8 mouse cellular contexts compared by ENCODE assay signal in genomic region chr9:72766789-72767349, GRCm38 (mm10). TPM values are rescaled to one million over a fixed set of nuclear protein-coding genes. Genes with fewer than 3 reads are reported as not detected.
DNase-seq lines count a peak whose midpoint lies in the region; ATAC-seq and TF ChIP-seq lines count a peak whose summit lies in the region.

No protein-coding gene starts in this region.

- no peak overlapping the region for H3K27ac ChIP-seq in ES-Bruce4 (ENCODE audit: insufficient read depth, low read length)
- peak overlapping the region; percentile 62; the same call in 1 of the 2 replicates for H3K27ac ChIP-seq in forebrain, embryonic 15.5 days (replicated peaks)
- H3K27ac ChIP-seq in liver, embryonic 16.5 days (ENCODE audit: low read length): no peak overlapping the region; the same call in 1 of the 2 replicates
- H3K27ac ChIP-seq in neural tube, embryonic 15.5 days (replicated peaks): peak overlapping the region; percentile 76

- H3K4me3 ChIP-seq in ES-Bruce4 (ENCODE audit: low read depth, low read length): peak overlapping the region; percentile 52
- peak overlapping the region; percentile 44 for H3K4me3 ChIP-seq in forebrain, embryonic 15.5 days
- H3K4me3 ChIP-seq in liver, embryonic 16.5 days (ENCODE audit: low read depth, low read length): peak overlapping the region; percentile 37
- peak overlapping the region; percentile 43 for H3K4me3 ChIP-seq in neural tube, embryonic 15.5 days (replicated peaks)

- no peak for TF ChIP-seq POLR2A in ES-Bruce4 (IDR thresholded peaks at IDR 0.05; ENCODE audit: insufficient read depth, low read length)

- H3K4me1 ChIP-seq in ES-Bruce4 (ENCODE audit: control insufficient read depth, insufficient read depth, low read length): no peaks in the 10 kb centered on the region
- H3K4me1 ChIP-seq in forebrain, embryonic 15.5 days: peaks cover 11% of the 10 kb centered on the region
- H3K4me1 ChIP-seq in liver, embryonic 16.5 days (ENCODE audit: control insufficient read depth, low read depth, low read length): no peaks in the 10 kb centered on the region
- peaks cover 11% of the 10 kb centered on the region for H3K4me1 ChIP-seq in neural tube, embryonic 15.5 days

- H3K4me2 ChIP-seq in forebrain, embryonic 15.5 days (replicated peaks): peak overlapping the region; percentile 78
- H3K4me2 ChIP-seq in liver, embryonic 16.5 days (ENCODE audit: low read depth, low read length): peak overlapping the region; percentile 49
- H3K4me2 ChIP-seq in neural tube, embryonic 15.5 days: peak overlapping the region; percentile 71

- ATAC-seq in forebrain, embryonic 15.5 days (replicated peaks): peak; percentile 81
- ATAC-seq in liver, embryonic 16.5 days (ENCODE audit: low read depth): peak; percentile 74
- peak; percentile 89 for ATAC-seq in neural tube, embryonic 15.5 days (ENCODE audit: low FRiP score)

- TF ChIP-seq CTCF in ES-Bruce4 (IDR thresholded peaks at IDR 0.05; ENCODE audit: low read depth, low read length): peak; percentile 89

- no peaks in the 10 kb centered on the region for H3K9me3 ChIP-seq in ES-Bruce4 (replicated peaks; ENCODE audit: control insufficient read depth, insufficient read depth, low read length, poor library complexity, severe bottlenecking)
- no peaks in the 10 kb centered on the region for H3K9me3 ChIP-seq in forebrain, embryonic 15.5 days
- no peaks in the 10 kb centered on the region for H3K9me3 ChIP-seq in liver, embryonic 16.5 days (replicated peaks; ENCODE audit: control insufficient read depth, low read length)
- no peaks in the 10 kb centered on the region for H3K9me3 ChIP-seq in neural tube, embryonic 15.5 days (replicated peaks)

- 1% methylated on average over 17 of the region's 17 CpGs for WGBS in forebrain, embryonic 15.5 days
- WGBS in large intestine, adult 2 months: 3% methylated on average over 17 of the region's 17 CpGs
- 2% methylated on average over 17 of the region's 17 CpGs for WGBS in liver, embryonic 16.5 days (ENCODE audit: insufficient replicate concordance)
- under 1% methylated on average over 17 of the region's 17 CpGs for whole genome bisulfite sequencing in neural tube, embryonic 15.5 days

- no peak for TF ChIP-seq EP300 in ES-Bruce4 (IDR thresholded peaks at IDR 0.05; ENCODE audit: insufficient read depth, low read depth, low read length)

- H3K27me3 ChIP-seq in ES-Bruce4 (ENCODE audit: control insufficient read depth, insufficient read depth, low read length, poor library complexity, severe bottlenecking): no peaks in the 10 kb centered on the region
- no peaks in the 10 kb centered on the region for H3K27me3 ChIP-seq in forebrain, embryonic 15.5 days
- H3K27me3 ChIP-seq in liver, embryonic 16.5 days (ENCODE audit: control insufficient read depth, insufficient read depth, low read depth, low read length): no peaks in the 10 kb centered on the region
- no peaks in the 10 kb centered on the region for H3K27me3 ChIP-seq in neural tube, embryonic 15.5 days (replicated peaks)

- 0 out of 2 replicates have a peak overlapping the region, but pooled peaks have one; percentile 7 for H3K9ac ChIP-seq in ES-Bruce4 (ENCODE audit: low read depth, poor library complexity, severe bottlenecking)
- H3K9ac ChIP-seq in forebrain, embryonic 15.5 days (replicated peaks): peak overlapping the region; percentile 60
- H3K9ac ChIP-seq in liver, embryonic 16.5 days (ENCODE audit: low read depth, low read length): no peak overlapping the region
- H3K9ac ChIP-seq in neural tube, embryonic 15.5 days (replicated peaks): peak overlapping the region; percentile 40

- intact Hi-C loops in heart, postnatal 14 days (cut with DNase I): loop anchor here (1.0 to 5.0 kb wide), 2 partner anchors 40 to 117 kb away; partner anchors contain the start of gene Prtg

- no peaks in the 10 kb centered on the region for H3K36me3 ChIP-seq in ES-Bruce4 (ENCODE audit: control insufficient read depth, insufficient read depth, low read length, poor library complexity, severe bottlenecking)
- no peaks in the 10 kb centered on the region for H3K36me3 ChIP-seq in forebrain, embryonic 15.5 days
- no peaks in the 10 kb centered on the region for H3K36me3 ChIP-seq in liver, embryonic 16.5 days (ENCODE audit: control insufficient read depth, insufficient read depth)
- no peaks in the 10 kb centered on the region for H3K36me3 ChIP-seq in neural tube, embryonic 15.5 days

- peak; percentile 50 for DNase-seq in c-Kit-positive CD71-positive TER-119-positive erythroid progenitor cells, embryonic 14.5 days (ENCODE audit: low spot score)
- peak; percentile 88 to 94 for DNase-seq in heart, postnatal 14 days
- DNase-seq in large intestine, adult 2 months (ENCODE audit: low read depth, low spot score): peak; percentile 37
- DNase-seq in testis, postnatal 10 days (ENCODE audit: low spot score): peak; percentile 95

RNA-seq across cellular contexts. Expression of gene Prtg, which starts 39.8 kb away (rescaled TPM):
- 72.4 and 78.5 TPM in 2 replicates for polyA plus RNA-seq in ES-Bruce4 (2011; ENCODE audit: insufficient read depth, insufficient read length, low read depth, missing spikeins)
- 0.20 and 0.46 TPM in 2 replicates for polyA plus RNA-seq in forebrain, embryonic 15.5 days (2015; fragmentation: Nextera tagmentation; extraction: Ambion mirVana)
- total RNA-seq in heart, postnatal 14 days (2021): under 1 TPM; 0.12 to 0.14 TPM
- polyA plus RNA-seq in large intestine, adult 2 months (2012; rRNA removed): 0.03 and 0.20 TPM in 2 replicates
- 0.11 and 0.26 TPM in 2 replicates for polyA plus RNA-seq in liver, embryonic 16.5 days (2015; fragmentation: Nextera tagmentation; extraction: Ambion mirVana)
- 0.52 and 0.61 TPM in 2 replicates for polyA plus RNA-seq in neural tube, embryonic 15.5 days (2015; fragmentation: Nextera tagmentation; extraction: Ambion mirVana)

Comparison
In these comparisons a context has a peak if more than half of its experiments do, and no peak if none do; other contexts are left out.
1. H3K27ac ChIP-seq: peak in forebrain, embryonic 15.5 days (single experiment) and neural tube, embryonic 15.5 days (single experiment); none in ES-Bruce4 (single experiment) and liver, embryonic 16.5 days (single experiment).
2. DNase-seq: peak in every context shown above with its lines; median percentile 95 in testis, postnatal 10 days; 91 in heart, postnatal 14 days; 50 in c-Kit-positive CD71-positive TER-119-positive erythroid progenitor cells, embryonic 14.5 days; 37 in large intestine, adult 2 months.
3. RNA of gene Prtg, which starts 39.8 kb away (polyA plus RNA-seq): 72.4 to 78.5 TPM in ES-Bruce4; 0.52 to 0.61 TPM in neural tube, embryonic 15.5 days, 0.20 to 0.46 TPM in forebrain, embryonic 15.5 days, 0.11 to 0.26 TPM in liver, embryonic 16.5 days and 0.03 to 0.20 TPM in large intestine, adult 2 months; every median in the first group is over 10 times any median in the second.
4. Peak in every context shown above with its lines, with median percentiles within 50 percentile points of each other: H3K4me3 ChIP-seq, ATAC-seq and H3K4me2 ChIP-seq.